Mouse (Mus musculus) T-helper 1 cell (primary cell): ENCODE results near the gene Olfr355.

ENCODE experiments used
- in situ Hi-C: fragments of 300-600 bp; cut with MboI, MseI; formaldehyde crosslinking; loops from one replicate; pipeline ENCODE4 v1.15.1; 2025; ENCODE audit warnings: high pct_unique_total_duplicates

The Olfr355 gene

DNA sequence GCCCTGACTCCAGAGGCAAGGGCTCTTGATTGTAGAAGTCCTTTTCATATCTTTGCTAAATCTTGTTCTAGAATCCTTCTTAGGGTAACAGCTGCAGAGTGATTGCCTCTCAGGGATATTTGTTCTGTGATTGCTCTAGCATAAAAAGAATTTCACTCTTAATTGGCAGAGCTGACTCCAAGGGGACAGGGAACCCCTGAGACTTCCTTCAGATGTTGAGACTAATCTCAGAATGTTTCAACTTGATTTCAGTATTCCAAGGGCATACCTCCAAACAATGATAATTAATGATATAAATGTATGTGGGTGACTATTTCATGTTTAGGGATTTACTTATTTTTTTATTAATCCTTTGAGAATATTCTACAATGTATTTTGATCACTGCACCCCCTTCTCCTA lies at the start of gene Olfr355:
TSS of gene Olfr355 (minus strand) at position 101 of the 400 bp plus-strand sequence.
- in situ Hi-C loops, result no loop called here

GRCm38 (mm10) chr2:36936821-36937220 lies 8.1 kb upstream of the Olfr355 start, which contains the start of gene Olfr356:
Gene Olfr356, plus strand, starts transcription at chr2:36937121.
- in situ Hi-C loops, result no loop called here

GRCm38 (mm10) chr2:36905380-36905779 lies 23.3 kb downstream of the Olfr355 start, which contains the start of gene Olfr354:
Gene Olfr354, plus strand, starts transcription at chr2:36905680.
- in situ Hi-C loops, result no loop called here

DNA sequence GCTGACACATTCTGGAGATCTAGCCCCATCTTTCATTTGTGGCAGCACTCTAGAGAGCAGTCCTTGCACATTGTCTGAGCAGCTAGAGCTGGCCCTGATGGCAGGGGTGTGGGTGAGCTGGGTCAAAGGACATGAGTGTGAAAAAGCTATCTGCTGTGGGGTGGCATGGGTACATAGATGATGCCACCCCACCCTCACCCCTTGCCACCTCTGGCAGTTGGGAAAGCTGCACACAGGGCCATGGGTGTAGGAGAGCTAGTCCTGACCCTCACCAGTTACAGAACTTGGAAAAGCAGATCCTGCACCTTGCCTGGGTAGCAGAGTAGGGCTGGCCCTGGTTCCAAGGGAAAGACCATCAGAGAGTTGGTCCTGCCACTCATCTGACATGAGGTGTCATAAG lies 31.6 kb downstream of the Olfr355 start:
- in situ Hi-C loops, result no loop called here

DNA sequence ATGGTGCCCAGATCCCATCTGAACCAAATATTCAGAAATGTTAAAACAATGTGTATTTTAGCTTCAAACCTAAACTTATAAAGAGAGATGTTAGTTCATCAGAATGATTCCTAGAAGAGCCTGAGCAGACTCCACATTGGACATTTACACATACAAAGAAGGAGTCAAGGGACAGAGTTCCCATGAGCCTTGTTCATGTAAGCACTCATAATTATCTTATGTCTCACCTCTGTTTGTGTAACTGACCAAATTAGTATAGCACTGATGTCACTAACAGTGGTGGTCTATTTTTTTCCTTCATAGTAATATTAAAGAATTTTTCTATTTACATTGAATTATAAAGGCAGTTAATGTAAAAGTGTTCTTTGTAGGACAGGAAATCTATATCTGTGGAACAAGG lies 35.9 kb downstream of the Olfr355 start, which contains the start of gene Olfr353:
TSS of gene Olfr353 (minus strand) at position 101 of the 400 bp plus-strand sequence.
- in situ Hi-C loops, result no loop called here
